Mouse (Mus musculus) layer of hippocampus, adult 18-20 months (tissue): ENCODE results near the gene Ryr1. TPM values are rescaled to one million over a fixed set of nuclear protein-coding genes. Genes with fewer than 3 reads are reported as not detected.
A peak's percentile ranks its signal among the peaks of the same experiment; 100 is the strongest.
"Not testable (repeated sequence)": the region's sequence is repeated elsewhere in the genome, so short reads cannot be mapped to it uniquely, and the experiment has no call there.

Source experiments
- DNase-seq, 2 experiments: peaks; one replicate each; pipeline ENCODE4 v3.0.0; 2022; ENCODE audit warnings: low spot score in 2 of 2
- total RNA-seq, 2 experiments: library from RNA; stranded (reverse); gene quantifications; 2 replicates each; pipeline ENCODE4 v1.2.3; 2021

The Ryr1 gene
- total RNA-seq, 2 experiments from 2014 or later: 15.3 to 15.5 TPM

DNA sequence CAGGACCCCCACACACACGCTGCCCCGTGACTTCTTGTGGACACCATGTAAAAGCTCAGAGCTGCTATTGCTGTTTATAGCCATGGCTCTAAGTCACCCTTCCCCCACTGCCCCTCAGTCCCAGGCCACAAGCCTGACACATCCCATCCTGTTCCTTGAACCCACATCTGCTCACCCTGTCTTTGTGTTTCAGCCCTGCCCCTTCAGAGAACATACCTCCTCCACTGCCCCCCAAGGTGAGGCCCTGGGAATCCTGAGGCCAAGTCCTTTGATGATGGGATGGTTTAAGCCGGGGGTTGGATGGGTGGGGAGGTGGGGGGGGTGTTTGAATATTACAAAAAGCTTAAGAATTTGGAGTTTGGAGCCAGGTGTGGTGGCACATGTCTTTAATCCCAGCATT is 132.0 kb downstream of the Ryr1 start:
- no peak for DNase-seq

DNA sequence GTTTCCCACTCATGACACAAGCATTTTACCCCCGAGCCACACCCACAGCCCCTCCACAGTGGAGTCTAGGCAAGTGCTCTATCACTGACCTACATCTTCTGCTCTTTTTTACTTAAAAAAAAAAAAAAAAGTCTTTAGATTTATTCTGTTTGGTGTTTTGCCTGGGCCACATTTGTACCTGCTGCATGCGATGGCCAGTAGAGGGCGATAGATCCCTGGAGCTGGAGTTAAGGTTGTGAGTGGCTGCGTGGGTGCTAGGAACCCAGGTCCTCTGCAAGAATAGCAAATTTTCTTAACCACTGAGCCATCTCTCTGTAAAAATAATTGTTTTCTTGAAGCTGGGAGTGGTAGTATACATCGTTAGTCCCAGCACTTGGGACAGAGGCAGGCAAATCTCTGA is 133.4 kb downstream of the Ryr1 start:
- no peak for DNase-seq

DNA sequence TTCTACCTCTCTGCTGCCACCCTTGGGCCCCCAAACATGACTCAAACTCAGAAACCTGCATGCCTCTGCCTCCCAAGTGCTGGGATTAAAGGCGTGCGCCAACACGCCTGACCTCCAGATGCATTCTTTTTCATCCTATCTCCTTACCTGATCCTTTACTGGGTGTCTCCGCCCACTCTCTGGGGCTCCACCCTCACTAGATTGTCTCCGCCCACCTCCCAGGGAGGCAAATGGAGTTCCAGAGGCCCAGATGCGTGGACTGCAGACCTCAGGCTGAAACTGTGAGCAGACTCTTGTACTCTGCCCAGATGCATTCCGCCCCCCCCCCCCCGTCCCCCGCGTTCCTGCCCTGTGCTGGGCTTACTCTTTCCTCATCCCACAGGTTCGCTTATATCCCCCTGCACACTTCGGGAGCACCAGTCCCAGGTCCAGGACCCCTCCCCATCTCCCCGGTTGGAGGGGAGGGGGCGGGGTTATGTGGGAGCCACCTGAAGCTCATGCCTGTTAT is 134.2 kb downstream of the Ryr1 start:
- no peak for DNase-seq

DNA sequence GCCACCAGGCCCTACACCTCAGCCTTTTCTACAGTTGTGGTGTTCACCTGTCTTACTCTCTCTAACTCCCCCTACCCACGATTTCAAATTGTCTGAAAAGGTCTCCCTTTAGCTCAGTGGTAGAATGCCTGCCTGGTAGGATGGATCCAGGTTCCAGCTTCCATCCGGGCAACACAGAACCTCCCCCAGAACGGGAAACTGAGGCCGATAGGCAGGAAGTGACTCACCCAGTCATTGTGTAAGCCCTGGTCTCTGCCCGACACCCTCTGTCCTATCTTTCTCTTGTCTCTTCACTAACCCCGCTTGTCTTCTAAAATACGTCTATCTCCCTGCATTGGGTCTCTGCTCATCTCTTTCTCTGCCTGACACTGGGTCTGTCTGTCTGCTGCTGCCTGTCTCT is 139.8 kb downstream of the Ryr1 start:
- DNase-seq: no peak

DNA sequence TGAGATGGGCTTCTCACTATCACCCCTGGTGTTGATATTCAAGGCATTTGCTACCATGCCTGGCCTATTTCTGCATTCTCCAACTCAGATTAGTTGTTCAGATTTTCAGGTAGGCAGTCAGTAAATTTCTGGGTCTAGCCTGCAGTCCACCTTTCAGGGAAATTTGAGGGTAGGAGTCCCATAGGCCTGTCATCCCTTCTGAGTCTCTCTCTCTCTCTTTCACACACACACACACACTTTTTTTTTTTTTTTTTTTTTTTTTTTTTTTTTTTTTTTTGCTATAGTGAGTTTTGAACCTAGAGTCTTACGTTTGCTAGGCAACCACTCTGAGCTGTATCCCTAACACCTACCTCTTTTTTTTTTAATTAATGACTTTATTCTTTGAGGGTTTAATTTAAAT is 140.5 kb downstream of the Ryr1 start:
- no peak for DNase-seq

DNA sequence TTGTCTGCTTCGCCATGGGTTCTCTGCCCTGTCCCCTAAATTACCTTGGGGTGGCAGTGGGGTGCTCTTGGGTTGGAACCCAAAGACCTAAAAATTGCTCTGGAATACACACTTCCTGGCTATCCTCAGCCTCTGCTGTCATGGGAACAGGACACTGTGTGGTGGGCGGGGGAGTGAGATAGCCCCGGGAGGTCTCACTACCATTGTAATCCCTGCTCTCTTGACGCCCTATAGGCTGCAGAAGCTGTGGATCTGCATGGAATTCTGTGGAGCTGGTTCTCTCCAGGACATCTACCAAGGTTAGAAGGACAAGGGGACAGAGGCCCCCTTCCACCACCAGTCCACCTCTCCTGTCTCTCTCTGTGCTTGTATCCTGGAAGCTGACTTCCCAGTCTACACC is 141.1 kb downstream of the Ryr1 start:
- no peak for DNase-seq

DNA sequence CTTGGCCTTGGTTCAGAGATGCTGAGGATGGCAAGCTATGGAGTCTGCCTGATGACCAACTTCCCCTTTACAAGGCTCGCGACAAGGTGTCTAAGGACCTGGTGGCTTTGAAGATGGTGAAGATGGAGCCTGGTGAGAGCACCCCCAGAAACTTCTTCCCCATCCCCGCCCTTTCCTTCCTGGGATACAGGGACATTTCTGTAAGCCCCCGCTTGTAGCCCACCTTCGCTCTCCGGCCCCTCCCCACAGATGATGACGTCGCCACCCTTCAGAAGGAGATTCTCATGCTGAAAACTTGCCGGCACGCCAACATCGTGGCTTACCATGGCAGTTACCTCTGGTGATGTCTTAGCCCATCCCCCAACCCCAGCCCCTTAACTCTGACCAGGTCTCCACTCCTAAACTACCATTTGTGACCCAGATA is 141.8 kb downstream of the Ryr1 start:
- DNase-seq: no peak

DNA sequence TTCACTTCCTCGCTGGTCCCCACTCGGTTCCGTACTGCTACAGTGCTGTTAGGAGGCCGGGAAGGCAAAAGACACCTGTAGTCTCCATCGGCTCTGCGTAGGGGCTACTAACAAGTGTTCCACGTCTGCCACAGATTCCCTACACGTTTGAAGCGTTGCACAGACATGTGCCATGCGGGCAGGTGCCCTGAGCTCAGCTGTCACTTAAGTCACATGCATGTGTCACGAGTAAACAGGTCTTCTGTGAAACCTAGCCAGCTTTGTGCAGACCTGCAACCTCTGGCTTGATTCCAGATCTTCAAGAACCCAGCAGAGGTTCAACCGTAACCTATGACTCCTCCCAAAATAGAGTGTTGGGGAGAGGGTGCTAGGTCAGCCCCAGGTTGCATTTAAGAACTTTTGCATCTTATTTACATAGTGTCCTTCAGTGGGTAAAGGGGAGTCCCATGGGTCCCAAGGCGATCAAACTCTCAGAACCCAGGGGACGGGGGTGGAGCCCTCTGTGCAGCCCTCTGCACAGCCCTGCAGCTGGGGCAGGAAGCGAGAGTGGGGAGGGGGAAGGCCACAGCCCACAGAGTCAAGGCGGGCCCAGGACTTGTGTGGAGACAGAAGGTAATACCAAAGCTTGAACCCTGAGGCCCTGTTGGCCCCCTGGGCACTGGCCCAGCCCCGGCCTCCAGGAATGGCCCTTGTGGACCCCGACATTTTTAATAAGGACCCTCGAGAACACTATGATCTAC is 142.5 kb downstream of the Ryr1 start:
- no peak for DNase-seq

DNA sequence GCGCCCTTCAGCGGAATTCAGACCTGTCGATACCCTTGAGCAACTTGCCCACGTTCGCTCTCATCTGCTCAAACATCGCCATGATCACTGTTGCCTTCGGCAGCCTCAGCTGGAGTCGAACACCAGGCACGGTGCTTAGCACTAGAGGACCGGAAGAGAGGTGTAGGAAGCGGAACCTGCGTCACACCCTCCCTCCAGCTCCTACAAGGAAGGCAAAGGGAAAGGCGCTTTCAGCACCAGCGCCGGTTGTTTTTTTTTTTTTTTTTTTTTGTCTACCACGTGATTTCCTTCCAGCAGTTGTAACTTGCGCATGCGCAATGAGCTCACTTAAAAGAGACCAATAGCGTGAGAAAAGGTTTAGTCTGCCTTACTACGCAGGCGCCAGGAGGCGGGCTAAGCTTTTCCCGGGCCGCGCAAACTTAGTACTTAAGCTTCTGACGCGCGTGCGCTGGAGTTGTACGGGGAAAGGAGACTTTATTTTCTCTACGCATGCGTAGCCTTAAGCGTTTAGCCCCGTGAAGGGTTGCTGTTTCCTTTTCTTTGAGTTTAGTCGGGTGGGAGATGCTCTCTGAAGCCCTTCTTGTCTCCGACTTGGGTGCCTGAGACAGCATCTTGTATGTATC is 143.2 kb downstream of the Ryr1 start, which contains the start of the genes Eif3k and Map4k1:
TSS of gene Eif3k (minus strand) at position 214 of the 623 bp plus-strand sequence.
TSS of gene Map4k1 (plus strand) at position 400 of the 623 bp plus-strand sequence.
- peak; percentile 96 to 99 for DNase-seq

DNA sequence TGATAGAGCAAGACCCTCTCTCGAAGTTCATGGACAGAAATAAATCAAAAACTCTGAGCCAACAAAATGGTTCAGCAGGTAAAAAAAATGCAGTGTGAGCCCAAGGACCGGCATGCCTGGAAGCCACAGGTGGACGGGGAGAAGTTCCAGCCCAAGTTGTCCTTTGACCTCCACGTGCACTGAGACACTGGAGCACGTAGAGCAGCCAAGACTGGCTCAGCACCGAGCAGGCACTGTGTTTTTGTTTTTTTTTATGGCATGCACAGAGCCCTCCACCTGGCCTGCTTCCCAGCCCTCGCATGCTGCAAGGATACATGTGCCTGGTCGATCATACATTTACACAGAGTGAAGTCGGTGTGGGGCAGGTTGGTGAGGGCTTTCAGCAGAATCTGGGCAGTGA is 147.4 kb downstream of the Ryr1 start:
- DNase-seq: no peak

DNA sequence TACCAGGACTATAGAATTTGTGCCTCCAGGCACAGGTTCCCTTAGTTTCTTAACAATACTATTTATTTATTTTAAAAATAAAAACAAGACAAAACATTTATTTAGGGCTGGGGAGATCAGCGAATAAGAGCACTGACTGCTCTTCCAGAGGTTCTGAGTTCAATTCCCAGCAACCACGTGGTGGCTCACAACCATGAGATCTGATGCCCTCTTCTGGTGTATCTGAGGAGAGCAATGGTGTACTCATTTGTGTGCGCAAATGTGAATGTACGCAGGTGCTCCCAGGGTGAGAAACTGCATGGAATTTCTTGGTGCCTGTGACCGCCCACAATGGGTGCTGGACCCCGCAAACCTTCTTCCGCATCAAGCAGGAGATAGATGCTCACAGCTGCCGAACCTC is 152.0 kb downstream of the Ryr1 start:
- no peak for DNase-seq

DNA sequence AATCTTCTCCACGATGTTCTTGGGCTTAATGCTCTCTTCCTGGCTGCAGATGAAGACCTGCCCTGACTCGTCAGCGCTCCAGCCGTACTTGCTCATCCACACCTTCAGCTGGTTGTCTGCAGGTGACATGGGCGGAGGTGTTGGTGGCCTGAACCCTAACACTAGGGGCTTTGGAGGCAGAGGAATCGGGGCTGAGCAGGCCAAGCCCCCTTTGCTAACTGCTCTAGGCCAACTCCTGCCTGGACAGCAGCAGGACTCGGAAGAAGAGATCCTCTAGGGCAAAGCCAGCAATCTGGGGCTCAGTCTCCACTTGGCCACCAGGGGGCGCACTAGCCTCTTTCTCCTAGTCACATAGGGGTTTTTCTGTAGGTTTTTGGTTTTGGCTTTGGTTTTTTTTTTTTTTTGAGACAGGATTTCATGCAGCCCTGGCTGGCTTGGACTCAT is 152.4 kb downstream of the Ryr1 start:
- peak in 1 of 2 experiments; percentile 80 for DNase-seq

DNA sequence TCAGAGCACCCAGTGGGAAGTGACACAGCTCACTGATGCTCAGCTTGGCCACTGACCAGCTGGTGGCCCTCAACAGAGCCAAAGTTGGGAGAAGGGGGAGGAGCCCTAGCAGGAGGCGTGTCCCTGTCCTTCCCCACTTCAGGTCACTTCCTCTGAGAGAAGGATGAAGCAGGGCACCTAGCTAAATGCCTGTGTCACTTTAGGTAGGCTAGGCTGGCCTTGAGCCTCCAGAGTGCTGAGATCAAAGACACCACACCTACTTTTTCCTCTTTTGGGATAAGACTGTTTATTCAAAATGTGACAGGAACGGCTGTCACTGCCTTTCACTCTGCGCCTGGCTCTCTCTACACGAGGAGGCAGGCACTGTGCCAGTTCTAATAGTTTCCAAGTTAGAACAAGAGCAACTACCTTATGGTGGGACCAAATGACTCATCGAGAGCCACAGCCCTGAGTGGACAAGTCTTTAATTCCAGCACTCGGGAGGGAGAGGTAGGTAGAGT is 153.2 kb downstream of the Ryr1 start:
- peak; percentile 62 to 75 for DNase-seq

DNA sequence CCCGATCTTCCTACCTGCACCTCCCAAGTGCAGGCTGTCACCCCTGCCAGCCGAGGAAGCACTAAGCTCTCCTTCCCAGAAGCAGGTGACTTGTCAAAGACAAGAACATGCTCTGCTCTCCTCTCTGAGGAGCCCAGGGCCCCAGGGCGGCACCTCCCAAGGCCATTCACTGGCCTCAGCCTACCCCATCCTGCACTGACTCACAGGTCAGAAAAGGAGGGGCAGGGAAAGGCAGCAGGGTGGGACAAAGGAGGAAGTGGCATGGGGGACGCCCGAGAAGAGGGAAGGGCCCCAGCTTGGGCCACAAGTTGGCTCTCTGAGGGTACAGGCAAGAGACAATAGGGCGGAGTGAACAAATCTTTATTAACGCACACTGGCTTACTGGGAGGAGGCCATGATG is 153.9 kb downstream of the Ryr1 start:
- DNase-seq: no peak

DNA sequence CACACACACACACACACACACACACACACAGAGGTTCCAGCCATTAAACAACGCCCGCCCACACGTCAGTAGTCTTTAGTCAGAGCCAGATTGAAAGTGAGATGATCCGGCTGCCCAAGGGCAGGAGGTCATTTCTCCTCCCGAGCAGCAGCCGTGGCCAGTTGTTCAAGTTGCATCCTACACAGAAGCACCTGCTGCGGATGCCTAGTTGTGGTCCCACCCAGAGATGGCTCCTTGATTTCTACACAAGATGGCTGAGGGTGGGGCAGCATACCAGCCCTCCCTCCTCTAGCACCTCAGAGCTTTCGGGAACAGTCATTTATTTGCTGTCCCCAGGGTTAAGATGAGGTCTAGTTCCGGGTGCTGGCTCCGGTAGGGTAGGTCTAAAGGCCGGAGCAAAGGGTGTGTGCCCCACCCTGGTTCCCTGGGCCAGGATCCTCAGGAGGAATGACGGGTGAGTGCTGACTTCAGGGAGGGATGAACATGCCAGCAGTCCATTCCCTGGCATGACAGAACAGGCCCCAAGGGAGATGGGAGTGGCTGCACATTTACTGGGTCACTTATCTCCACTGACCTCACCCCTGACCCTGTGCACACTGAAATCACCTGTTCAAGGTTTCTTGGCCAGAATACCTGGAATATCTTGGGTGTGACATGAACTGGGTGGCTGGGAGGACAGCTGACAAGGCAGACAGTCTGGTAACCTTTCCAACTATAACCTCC is 155.1 kb downstream of the Ryr1 start:
- no peak for DNase-seq

DNA sequence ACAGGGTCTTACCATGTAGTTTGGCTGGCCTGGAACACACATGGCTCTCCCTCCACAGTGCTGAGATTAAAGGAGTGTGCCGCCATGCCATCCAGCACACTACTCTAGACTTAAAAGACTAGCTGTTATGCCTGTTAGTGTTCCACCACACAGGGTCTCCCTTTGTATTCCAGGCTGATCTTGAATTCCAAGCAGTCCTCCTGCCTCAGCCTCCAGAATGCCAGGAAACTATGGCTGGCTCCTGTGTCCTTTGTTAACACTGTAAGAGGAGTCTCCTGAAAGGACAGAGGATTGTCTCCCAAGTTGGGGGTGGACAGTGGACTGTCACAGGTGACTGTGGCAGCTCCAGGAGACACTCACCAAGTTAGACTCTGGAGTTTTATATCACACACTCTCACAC is 155.7 kb downstream of the Ryr1 start:
- no peak for DNase-seq

DNA sequence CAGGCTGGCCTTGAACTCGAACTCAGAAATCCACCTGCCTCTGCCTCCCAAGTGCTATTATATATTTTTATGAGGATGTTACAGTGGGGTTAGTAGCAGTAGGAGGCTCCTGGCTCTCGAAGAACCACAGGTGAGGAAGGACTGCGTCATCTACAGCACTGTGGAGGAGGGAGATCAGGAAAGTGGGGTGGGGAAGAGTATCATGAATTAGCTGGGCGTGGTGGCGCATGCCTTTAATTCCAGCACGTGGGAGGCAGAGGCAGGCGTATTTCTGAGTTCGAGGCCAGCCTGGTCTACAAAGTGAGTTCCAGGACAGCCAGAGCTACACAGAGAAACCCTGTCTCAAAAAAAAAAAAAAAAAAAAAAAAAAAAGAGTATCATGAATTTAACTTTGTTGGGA is 156.9 kb downstream of the Ryr1 start:
- not testable (repeated sequence) for DNase-seq

DNA sequence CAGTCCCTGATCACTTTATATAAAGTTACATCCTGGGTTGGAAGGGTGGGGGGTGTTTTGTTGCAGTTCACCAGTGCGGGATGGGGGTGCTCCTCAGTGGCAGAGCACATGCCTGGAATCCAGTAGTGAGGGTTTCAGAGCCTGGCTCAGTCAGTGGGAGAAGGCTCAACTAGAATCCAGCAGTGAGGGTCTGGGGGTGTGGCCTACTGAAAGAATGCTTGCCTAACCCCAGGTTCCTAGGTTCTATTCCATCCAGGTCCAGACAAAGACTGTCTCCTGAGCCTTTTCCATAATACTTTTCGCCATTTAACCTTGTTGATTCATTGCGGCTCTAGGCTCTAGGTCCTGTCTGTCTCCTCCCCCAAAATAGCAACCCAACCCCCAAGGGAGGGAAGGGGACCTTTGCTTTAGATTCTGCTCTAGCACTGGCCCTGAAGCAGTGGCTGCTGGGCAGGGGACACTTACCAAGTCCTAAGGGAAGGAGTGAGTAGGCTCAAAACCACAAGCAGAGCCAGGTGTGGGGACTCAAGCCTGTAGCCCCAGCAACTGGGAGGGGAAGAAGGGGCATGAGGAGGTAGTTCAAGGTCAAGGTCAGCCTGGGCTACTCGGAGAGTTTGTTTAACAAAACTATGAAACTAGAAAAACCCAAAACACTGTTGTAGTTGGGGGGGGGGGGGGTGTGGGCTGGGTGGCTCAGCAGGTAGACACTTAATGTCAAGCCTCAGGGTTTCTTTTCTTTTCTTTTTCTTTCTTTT is 158.1 kb downstream of the Ryr1 start:
- no peak for DNase-seq

DNA sequence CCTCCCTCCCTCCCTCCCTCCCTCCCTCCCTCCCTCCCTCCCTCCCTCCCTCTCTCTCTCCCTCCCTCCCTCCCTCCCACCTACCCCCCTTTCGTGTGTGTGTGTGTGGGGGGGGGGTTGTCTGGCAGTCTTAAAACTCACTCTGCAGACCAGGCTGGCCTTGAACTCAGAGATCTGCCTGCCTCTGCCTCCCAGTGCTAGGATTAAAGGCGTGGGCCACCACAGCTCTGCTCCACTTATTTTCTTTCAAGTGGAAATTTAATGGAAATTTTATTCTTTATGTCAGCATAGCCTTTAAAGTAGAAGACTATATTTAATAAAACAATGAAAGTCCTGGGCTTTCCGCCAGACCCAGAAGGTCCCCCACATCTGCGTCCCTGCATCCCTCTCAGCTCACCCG is 158.8 kb downstream of the Ryr1 start:
- DNase-seq: no peak

DNA sequence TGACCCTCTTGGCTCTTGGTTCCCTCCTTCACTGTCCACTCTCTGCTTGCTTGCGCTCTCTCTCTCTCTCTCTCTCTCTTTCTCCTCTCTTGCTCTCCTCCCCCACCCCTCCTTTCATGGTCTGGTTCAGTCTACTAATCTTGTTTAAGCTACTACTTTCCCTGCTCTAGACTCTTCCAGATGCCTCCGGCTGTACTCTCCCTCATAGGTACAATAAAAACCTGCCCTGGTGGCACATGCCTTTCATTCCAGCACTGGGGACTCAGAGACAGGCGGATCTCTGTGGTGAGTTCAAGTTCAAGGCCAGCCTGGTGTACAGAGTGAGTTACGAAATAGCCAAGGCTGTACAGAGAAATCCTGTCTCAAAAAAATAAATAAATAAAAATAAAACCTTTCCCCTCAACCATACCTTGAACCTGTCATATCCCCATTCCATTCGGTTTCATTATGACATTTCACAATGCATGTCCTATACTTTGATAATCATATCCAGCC is 159.6 kb downstream of the Ryr1 start:
- DNase-seq: no peak

DNA sequence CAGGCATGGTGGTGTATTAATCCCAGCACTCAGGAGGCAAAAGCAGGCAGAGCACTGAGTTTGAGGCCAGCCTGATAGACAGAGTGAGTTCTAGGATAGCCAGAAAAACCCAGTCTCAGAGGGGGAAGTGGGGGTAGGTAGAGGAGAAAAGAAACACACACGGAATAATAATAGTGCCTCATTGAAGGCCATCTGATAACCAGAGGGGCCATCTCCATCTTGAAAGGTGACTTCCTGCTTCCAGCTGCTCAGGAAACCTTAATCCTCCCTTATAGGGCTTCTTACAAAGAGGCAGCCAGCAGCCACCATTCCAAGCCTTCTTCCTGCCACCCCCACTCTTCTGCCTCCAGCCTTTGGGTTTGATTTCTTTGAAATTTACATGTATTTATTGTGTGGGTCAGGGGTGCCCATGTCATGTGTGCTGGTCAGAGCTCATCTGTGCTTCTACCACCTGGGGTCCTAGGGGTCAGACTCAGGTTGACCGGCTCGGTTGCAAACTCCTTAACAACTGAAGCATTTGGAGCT is 161.5 kb downstream of the Ryr1 start:
- DNase-seq: no peak
